Mouse (Mus musculus) lung, postnatal 0 days (tissue): ENCODE measurements at regions not wholly inside any gene's neighbourhood (a gene's known extent, or its start where the extent isn't known, plus 50 kb on each side); places are given as distances from the start of the nearest gene placed in this dataset.

ENCODE experiments used
- ATAC-seq: fragments of 200-750 bp; cut with Nextera tagmentation; 2 replicates; pipeline ENCODE4 v1.8.0; 2017; ENCODE audit warnings: moderate library complexity
- DNase-seq: peaks from one replicate; pipeline ENCODE4 v3.0.0-alpha.2; 2016; ENCODE audit warnings: low spot score
- H3K27ac ChIP-seq: fragments of 300-500 bp; sonication (generic); 2 replicates; pipeline ENCODE4 v1.5.1; 2014; ENCODE audit warnings: antibody characterized with exemption, mild to moderate bottlenecking, low read length, mixed read lengths
- H3K27me3 ChIP-seq: fragments of 300-500 bp; sonication (generic); replicated peaks from 2 replicates; pipeline ENCODE4 v1.6.1; 2014; ENCODE audit warnings: low read length, mixed read lengths; ENCODE audit not compliant: insufficient read depth
- H3K36me3 ChIP-seq: fragments of 300-500 bp; sonication (generic); 2 replicates; pipeline ENCODE4 v1.6.1; 2014; ENCODE audit warnings: low read length, mixed read lengths; ENCODE audit not compliant: insufficient read depth
- H3K4me1 ChIP-seq: fragments of 300-500 bp; sonication (generic); 2 replicates; pipeline ENCODE4 v1.6.1; 2014; ENCODE audit warnings: antibody characterized with exemption, low read depth, low read length, mixed read lengths; ENCODE audit not compliant: insufficient read depth
- H3K4me2 ChIP-seq: fragments of 300-500 bp; sonication (generic); replicated peaks from 2 replicates; pipeline ENCODE4 v1.6.1; 2014; ENCODE audit warnings: low read depth, mild to moderate bottlenecking, low read length, moderate library complexity, mixed read lengths
- H3K4me3 ChIP-seq: fragments of 300-500 bp; sonication (generic); 2 replicates; pipeline ENCODE4 v1.5.1; 2014; ENCODE audit warnings: low read depth, low read length
- H3K9ac ChIP-seq: fragments of 300-500 bp; sonication (generic); replicated peaks from 2 replicates; pipeline ENCODE4 v1.6.1; 2014; ENCODE audit warnings: low read depth, mild to moderate bottlenecking
- H3K9me3 ChIP-seq: fragments of 300-500 bp; sonication (generic); 2 replicates; pipeline ENCODE4 v1.6.1; 2016; ENCODE audit warnings: low read length, mixed read lengths
- CTCF ChIP-seq: IDR thresholded peaks from 2 replicates; pipeline ENCODE4 v1.5.1; 2016; ENCODE audit warnings: antibody characterized with exemption, mild to moderate bottlenecking
- EP300 ChIP-seq: IDR thresholded peaks from 2 replicates; pipeline ENCODE4 v1.6.1; 2016; ENCODE audit warnings: antibody characterized with exemption, mild to moderate bottlenecking, control low read depth
- WGBS: fragments of 180-500 bp; shearing (Covaris S2); extraction: QIAGEN DNeasy Blood & Tissue Kit; methylation state at CpG from one replicate; pipeline ENCODE4 v1.1.7; 2014; 5-methylcytosine and 5-hydroxymethylcytosine counted together

- H3K4me3 ChIP-seq, result no peak overlapping the region
- no peaks in the 10 kb centered on the region for H3K9me3 ChIP-seq
- ATAC-seq (no peak), DNase-seq (no peak)
- no peaks in the 10 kb centered on the region for H3K36me3 ChIP-seq
- WGBS, result 83% methylated on average over 3 of the region's 3 CpGs
- TF ChIP-seq EP300 (no peak), CTCF (no peak)
- H3K9ac ChIP-seq, result no peak overlapping the region
- H3K27me3 ChIP-seq, result no peaks in the 10 kb centered on the region
- H3K27ac ChIP-seq, result no peak overlapping the region
- no peaks in the 10 kb centered on the region for H3K4me1 ChIP-seq
- no peak overlapping the region for H3K4me2 ChIP-seq
These were observed 832.9 kb upstream of the Slc10a2 start for GRCm38 (mm10) chr8:5938057-5938456.

GRCm38 (mm10) chr8:5918136-5918535 lies 813.0 kb upstream of the Slc10a2 start:
- no peak overlapping the region for H3K27ac ChIP-seq
- H3K4me3 ChIP-seq, result no peak overlapping the region
- TF ChIP-seq CTCF, result no peak
- TF ChIP-seq EP300, result no peak
- ATAC-seq (no peak), DNase-seq (no peak)
- WGBS, result 21% methylated on average over 1 of the region's 1 CpGs
- H3K9ac ChIP-seq, result no peak overlapping the region
- H3K4me2 ChIP-seq, result no peak overlapping the region
- no peaks in the 10 kb centered on the region for H3K4me1 ChIP-seq
- no peaks in the 10 kb centered on the region for H3K36me3 ChIP-seq
- H3K27me3 ChIP-seq, result no peaks in the 10 kb centered on the region
- H3K9me3 ChIP-seq, result no peaks in the 10 kb centered on the region
